Mouse (Mus musculus) limb, embryonic 11.5 days (tissue): ENCODE results near the gene Col20a1. TPM values are rescaled to one million over a fixed set of nuclear protein-coding genes. Genes with fewer than 3 reads are reported as not detected.

ENCODE experiments used
- ATAC-seq: fragments of 200-750 bp; cut with Nextera tagmentation; 2 replicates; pipeline ENCODE4 v1.8.0; 2017; ENCODE audit warnings: low read depth; ENCODE audit not compliant: insufficient number of reproducible peaks, low FRiP score, low TSS enrichment
- DNase-seq: peaks from one replicate; pipeline ENCODE4 v3.0.0-alpha.2; 2015; ENCODE audit warnings: low spot score
- H3K27ac ChIP-seq: fragments of 300-500 bp; sonication (generic); replicated peaks from 2 replicates; pipeline ENCODE4 v1.5.1; 2014; ENCODE audit warnings: low read depth, mild to moderate bottlenecking, low read length
- H3K27me3 ChIP-seq: fragments of 300-500 bp; sonication (generic); 2 replicates; pipeline ENCODE4 v1.6.1; 2014; ENCODE audit warnings: mild to moderate bottlenecking, low read length, mixed read lengths; ENCODE audit not compliant: control insufficient read depth, insufficient read depth
- H3K36me3 ChIP-seq: fragments of 300-500 bp; sonication (generic); 2 replicates; pipeline ENCODE4 v1.6.1; 2014; ENCODE audit warnings: mild to moderate bottlenecking, low read length, moderate library complexity, mixed read lengths; ENCODE audit not compliant: control insufficient read depth, insufficient read depth
- H3K4me1 ChIP-seq: fragments of 300-500 bp; sonication (generic); 2 replicates; pipeline ENCODE4 v1.6.1; 2014; ENCODE audit warnings: low read length, mixed read lengths; ENCODE audit not compliant: control insufficient read depth, insufficient read depth
- H3K4me2 ChIP-seq: fragments of 300-500 bp; sonication (generic); 2 replicates; pipeline ENCODE4 v1.6.1; 2014; ENCODE audit warnings: low read depth, mild to moderate bottlenecking, moderate library complexity; ENCODE audit not compliant: severe bottlenecking
- H3K4me3 ChIP-seq: fragments of 300-500 bp; sonication (generic); 2 replicates; pipeline ENCODE4 v1.5.1; 2014; ENCODE audit warnings: low read depth, low read length
- H3K9ac ChIP-seq: fragments of 300-500 bp; sonication (generic); 2 replicates; pipeline ENCODE4 v1.6.1; 2014; ENCODE audit warnings: mild to moderate bottlenecking, low read length
- H3K9me3 ChIP-seq: fragments of 300-500 bp; sonication (generic); 2 replicates; pipeline ENCODE4 v1.6.1; 2016; ENCODE audit warnings: low read length; ENCODE audit not compliant: control insufficient read depth
- WGBS: fragments of 180-500 bp; shearing (Covaris S2); extraction: QIAGEN DNeasy Blood & Tissue Kit; methylation state at CpG from one replicate; pipeline ENCODE4 v1.1.7; 2014; 5-methylcytosine and 5-hydroxymethylcytosine counted together
- polyA plus RNA-seq: library from polyadenylated mRNA; unstranded; fragments of >200 nt; fragmentation: Nextera tagmentation; extraction: Ambion mirVana; gene quantifications from 2 replicates; pipeline ENCODE4 v1.2.1, GENCODE M21; 2014

Gene Col20a1
- polyA plus RNA-seq, 1 experiment from 2014 or later, result 0.15 TPM

- H3K9ac ChIP-seq, result no peak overlapping the region
- DNase-seq (no peak), ATAC-seq (no peak)
- no peaks in the 10 kb centered on the region for H3K36me3 ChIP-seq
- H3K4me3 ChIP-seq, result no peak overlapping the region
- H3K4me2 ChIP-seq, result no peak overlapping the region
- H3K4me1 ChIP-seq, result 0 out of 2 replicates have a peak, but pooled peaks cover 4% of the 10 kb centered on the region
- H3K27me3 ChIP-seq, result peaks cover 34% of the 10 kb centered on the region
- no peaks in the 10 kb centered on the region for H3K9me3 ChIP-seq
- WGBS, result 5% methylated on average over 7 of the region's 7 CpGs
- H3K27ac ChIP-seq, result no peak overlapping the region
Measured at GRCm38 (mm10) chr2:181041941-181042340, 55.6 kb downstream of the Col20a1 start.

GRCm38 (mm10) chr2:181042376-181042775 lies 56.0 kb downstream of the Col20a1 start:
- Histone ChIP-seq H3K9me3 (no peaks in the 10 kb centered on the region), H3K36me3 (no peaks in the 10 kb centered on the region), H3K4me3 (no peak overlapping the region), H3K27me3 (peaks cover 30% of the 10 kb centered on the region), H3K4me2 (no peak overlapping the region), H3K27ac (no peak overlapping the region), H3K4me1 (0 out of 2 replicates have a peak, but pooled peaks cover 4% of the 10 kb centered on the region), H3K9ac (no peak overlapping the region)
- DNase-seq (no peak), ATAC-seq (no peak)

DNA sequence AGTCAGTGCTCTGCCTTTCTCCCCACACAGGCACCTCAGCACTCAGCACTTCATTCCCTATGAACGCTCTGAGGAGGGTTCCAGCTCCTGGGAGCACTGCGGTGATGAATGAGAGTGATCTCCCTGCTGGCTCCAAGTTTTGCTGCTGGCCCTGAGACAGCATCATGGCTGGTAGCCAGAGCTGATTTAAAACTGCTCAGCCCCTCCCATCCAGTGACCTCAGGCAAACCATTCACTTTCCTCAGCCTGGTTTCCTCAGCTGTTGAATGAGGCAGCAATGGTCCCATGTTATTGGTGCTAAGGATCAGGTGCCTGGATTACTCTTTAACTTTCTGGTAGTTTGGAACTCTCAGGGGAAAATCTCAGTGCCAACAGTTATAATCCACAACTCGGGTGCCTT lies 57.1 kb downstream of the Col20a1 start, which contains the start of gene Chrna4:
Gene Chrna4, minus strand, starts transcription at position 110 of the 400 bp plus-strand sequence.
- 56% methylated on average over 3 of the region's 3 CpGs for WGBS

GRCm38 (mm10) chr2:181044001-181044400 lies 57.7 kb downstream of the Col20a1 start:
- ATAC-seq, result no peak
- Histone ChIP-seq H3K9me3 (no peaks in the 10 kb centered on the region), H3K9ac (peak overlapping the region; percentile 17; the same call in 1 of the 2 replicates), H3K36me3 (no peaks in the 10 kb centered on the region), H3K27me3 (peaks cover 17% of the 10 kb centered on the region), H3K4me1 (0 out of 2 replicates have a peak, but pooled peaks cover 4% of the 10 kb centered on the region), H3K27ac (no peak overlapping the region), H3K4me2 (no peak overlapping the region), H3K4me3 (no peak overlapping the region)
- WGBS, result 32% methylated on average over 3 of the region's 3 CpGs
- DNase-seq, result peak; percentile 25

More for the DNA sequence above, 57.1 kb downstream of the Col20a1 start, which contains the start of gene Chrna4:
- ATAC-seq (no peak), DNase-seq (no peak)
- Histone ChIP-seq H3K9me3 (no peaks in the 10 kb centered on the region), H3K4me3 (no peak within 1 kb of the TSS), H3K9ac (peak within 1 kb of the TSS; percentile 17; the same call in 1 of the 2 replicates), H3K27ac (no peak within 1 kb of the TSS), H3K4me1 (0 out of 2 replicates have a peak, but pooled peaks cover 4% of the 10 kb centered on the region), H3K36me3 (no peaks in the 10 kb centered on the region), H3K27me3 (peaks cover 21% of the 10 kb centered on the region), H3K4me2 (no peak within 1 kb of the TSS)

GRCm38 (mm10) chr2:181048252-181048945 lies 62.1 kb downstream of the Col20a1 start:
- no peak for ATAC-seq
- H3K27ac ChIP-seq, result no peak overlapping the region
- no peak overlapping the region for H3K4me2 ChIP-seq
- H3K4me1 ChIP-seq, result 0 out of 2 replicates have a peak, but pooled peaks cover 4% of the 10 kb centered on the region
- no peaks in the 10 kb centered on the region for H3K27me3 ChIP-seq
- H3K4me3 ChIP-seq, result no peak overlapping the region
- WGBS, result 70% methylated on average over 7 of the region's 7 CpGs
- no peaks in the 10 kb centered on the region for H3K36me3 ChIP-seq
- H3K9ac ChIP-seq, result no peak overlapping the region
- DNase-seq, result no peak
- H3K9me3 ChIP-seq, result no peaks in the 10 kb centered on the region

DNA sequence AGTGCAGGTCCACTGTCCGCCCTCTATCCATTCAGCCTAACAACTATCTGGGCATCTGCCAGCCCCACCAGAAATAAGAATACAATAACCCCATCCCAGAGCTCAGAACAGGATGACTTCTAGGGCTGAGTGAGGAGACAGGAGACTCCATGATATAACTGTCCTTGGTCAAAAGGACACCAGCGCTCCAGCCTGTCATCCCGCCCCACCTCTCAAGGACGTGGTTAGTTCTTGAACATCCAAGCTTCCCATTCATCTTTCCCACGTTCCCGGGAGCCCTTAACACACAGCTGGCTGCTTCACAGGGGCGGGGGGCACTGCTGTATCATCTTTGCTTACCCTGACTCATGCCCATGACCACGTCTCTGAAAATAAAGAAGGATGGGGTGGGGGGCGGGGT lies 62.7 kb downstream of the Col20a1 start:
- ATAC-seq, result no peak
- H3K9ac ChIP-seq, result no peak overlapping the region
- no peaks in the 10 kb centered on the region for H3K27me3 ChIP-seq
- H3K4me3 ChIP-seq, result no peak overlapping the region
- no peak overlapping the region for H3K27ac ChIP-seq
- H3K9me3 ChIP-seq, result no peaks in the 10 kb centered on the region
- 87% methylated on average over 9 of the region's 9 CpGs for WGBS
- H3K4me1 ChIP-seq, result 0 out of 2 replicates have a peak, but pooled peaks cover 2% of the 10 kb centered on the region
- H3K4me2 ChIP-seq, result no peak overlapping the region
- no peak for DNase-seq
- no peaks in the 10 kb centered on the region for H3K36me3 ChIP-seq

DNA sequence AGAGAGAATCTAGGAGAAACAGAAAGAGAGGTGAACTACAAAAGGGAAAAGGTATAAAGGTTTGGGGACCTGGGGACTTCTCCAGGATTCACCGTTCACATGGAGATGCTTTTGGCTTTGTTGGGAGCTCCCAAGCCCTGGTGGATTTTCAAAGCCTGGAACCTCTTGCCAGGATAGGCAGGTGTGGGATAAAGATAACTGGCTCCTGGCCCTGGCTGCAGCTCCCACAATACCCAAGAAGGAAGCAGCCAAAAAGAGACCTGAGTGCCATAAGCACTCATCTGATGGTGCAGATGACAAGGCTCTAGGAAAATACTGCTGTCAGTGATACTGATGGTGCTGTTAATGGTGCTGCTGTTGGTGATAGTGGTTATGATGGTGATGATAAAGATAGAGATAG lies 65.8 kb downstream of the Col20a1 start:
- Histone ChIP-seq H3K27me3 (no peaks in the 10 kb centered on the region), H3K4me1 (peaks cover 2% of the 10 kb centered on the region; the same call in 1 of the 2 replicates), H3K4me3 (no peak overlapping the region), H3K36me3 (no peaks in the 10 kb centered on the region), H3K9ac (no peak overlapping the region), H3K4me2 (no peak overlapping the region), H3K27ac (no peak overlapping the region), H3K9me3 (no peaks in the 10 kb centered on the region)
- ATAC-seq (no peak), DNase-seq (no peak)
- WGBS, result 90% methylated on average over 1 of the region's 1 CpGs

DNA sequence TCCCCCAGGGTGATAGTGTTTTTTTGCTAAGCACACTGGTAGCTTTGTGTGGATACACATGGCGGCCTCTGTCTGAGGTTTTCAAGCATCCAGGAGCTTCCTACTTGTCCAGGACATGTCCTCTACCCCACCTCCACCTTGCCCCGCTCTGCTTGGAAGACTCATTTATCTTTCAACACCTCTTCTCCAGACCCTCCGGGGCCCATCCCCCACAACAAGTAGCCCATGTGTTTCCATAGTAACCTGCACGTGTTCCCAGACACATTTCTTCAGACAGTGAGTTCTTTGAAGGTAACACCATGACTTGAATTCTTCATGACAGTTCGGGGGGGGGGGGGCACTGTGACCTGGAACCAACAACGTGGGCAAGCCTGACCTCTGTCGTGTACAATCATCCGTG lies 71.0 kb downstream of the Col20a1 start:
- 34% methylated on average over 8 of the region's 8 CpGs for WGBS
- peak; percentile 39 for DNase-seq

More for the DNA sequence above, 71.0 kb downstream of the Col20a1 start:
- H3K9me3 ChIP-seq, result no peaks in the 10 kb centered on the region
- peaks cover 6% of the 10 kb centered on the region; the same call in 1 of the 2 replicates for H3K4me1 ChIP-seq
- H3K36me3 ChIP-seq, result no peaks in the 10 kb centered on the region
- no peak overlapping the region for H3K9ac ChIP-seq
- no peak overlapping the region for H3K4me2 ChIP-seq
- H3K27ac ChIP-seq, result no peak overlapping the region
- H3K4me3 ChIP-seq, result no peak overlapping the region
- no peak for ATAC-seq
- no peaks in the 10 kb centered on the region for H3K27me3 ChIP-seq
